Comparison of ENCODE assay signal across 18 mouse cellular contexts in genomic region chr15:78267441-78267840, GRCm38 (mm10). TPM values are rescaled to one million over a fixed set of nuclear protein-coding genes. Genes with fewer than 3 reads are reported as not detected.
DNase-seq lines count a peak whose midpoint lies in the region; ATAC-seq and TF ChIP-seq lines count a peak whose summit lies in the region.
"Had no signal": no experiment of that assay in that cellular context is flagged by ENCODE, and none has a peak within 500 bp of the region (broad histone marks: within the 10 kb centered on the region; RNA-seq: fewer than 3 reads in every experiment).

No protein-coding gene starts in this region.

- ATAC-seq in liver, embryonic 11.5 days (replicated peaks; ENCODE audit: low FRiP score) = no peak; the same call in 1 of the 2 replicates
- ATAC-seq in liver, embryonic 12.5 days = peak; percentile 53
- ATAC-seq: midbrain, embryonic 15.5 days had no signal

- intact Hi-C loops in gastrocnemius, adult 2 months (cut with DNase I) = no loop called here
- intact Hi-C loops in gastrocnemius, postnatal 36 days (cut with DNase I) = no loop called here

- H3K36me3 ChIP-seq in liver, embryonic 11.5 days (ENCODE audit: control insufficient read depth, insufficient read depth, low read length) = no peaks in the 10 kb centered on the region
- no peaks in the 10 kb centered on the region for H3K36me3 ChIP-seq in liver, embryonic 12.5 days
- H3K36me3 ChIP-seq: embryonic facial prominence, embryonic 10.5 days; forebrain, embryonic 12.5 days; G1E; midbrain, embryonic 15.5 days; neural tube, embryonic 15.5 days had no signal

- no peak overlapping the region; the same call in 1 of the 2 replicates for H3K9ac ChIP-seq in liver, embryonic 11.5 days (ENCODE audit: low read depth, low read length)
- H3K9ac ChIP-seq in liver, embryonic 12.5 days = peak overlapping the region; percentile 62
- H3K9ac ChIP-seq: forebrain, embryonic 12.5 days; midbrain, embryonic 15.5 days; neural tube, embryonic 15.5 days had no signal

- H3K4me2 ChIP-seq in liver, embryonic 11.5 days = peak overlapping the region; percentile 46
- peak overlapping the region; percentile 58 for H3K4me2 ChIP-seq in liver, embryonic 12.5 days
- H3K4me2 ChIP-seq: forebrain, embryonic 12.5 days; midbrain, embryonic 15.5 days; neural tube, embryonic 15.5 days had no signal

- H3K4me3 ChIP-seq in gastrocnemius, adult 2 months = no peak overlapping the region
- H3K4me3 ChIP-seq in liver, embryonic 11.5 days (ENCODE audit: low read depth, low read length) = no peak overlapping the region
- 0 out of 2 replicates have a peak overlapping the region, but pooled peaks have one; percentile 4 for H3K4me3 ChIP-seq in liver, embryonic 12.5 days
- H3K4me3 ChIP-seq: embryonic facial prominence, embryonic 10.5 days; forebrain, embryonic 12.5 days; midbrain, embryonic 15.5 days; myocyte; neural tube, embryonic 15.5 days had no signal

- no peak for TF ChIP-seq CTCF in gastrocnemius, adult 2 months (IDR thresholded peaks at IDR 0.05)

- H3K9me3 ChIP-seq in liver, embryonic 11.5 days (ENCODE audit: control insufficient read depth, low read length) = no peaks in the 10 kb centered on the region
- no peaks in the 10 kb centered on the region; the same call in 1 of the 2 replicates for H3K9me3 ChIP-seq in liver, embryonic 12.5 days (replicated peaks)
- H3K9me3 ChIP-seq: embryonic facial prominence, embryonic 10.5 days; forebrain, embryonic 12.5 days; neural tube, embryonic 15.5 days had no signal

- WGBS in liver, embryonic 11.5 days = 50% methylated on average over 10 of the region's 10 CpGs
- 34% methylated on average over 10 of the region's 10 CpGs for WGBS in liver, embryonic 12.5 days (ENCODE audit: insufficient replicate concordance)

- peak overlapping the region; percentile 46 for H3K27ac ChIP-seq in gastrocnemius, adult 2 months
- peak overlapping the region; percentile 71 for H3K27ac ChIP-seq in liver, embryonic 11.5 days (ENCODE audit: low read depth, low read length)
- H3K27ac ChIP-seq in liver, embryonic 12.5 days = peak overlapping the region; percentile 94
- H3K27ac ChIP-seq: embryonic facial prominence, embryonic 10.5 days; forebrain, embryonic 12.5 days; midbrain, embryonic 15.5 days; neural tube, embryonic 15.5 days had no signal

- no peaks in the 10 kb centered on the region for H3K27me3 ChIP-seq in liver, embryonic 11.5 days (replicated peaks; ENCODE audit: control insufficient read depth, insufficient read depth, low read length)
- H3K27me3 ChIP-seq in liver, embryonic 12.5 days (replicated peaks) = peaks cover 20% of the 10 kb centered on the region; the same call in 1 of the 2 replicates
- H3K27me3 ChIP-seq: forebrain, embryonic 12.5 days; midbrain, embryonic 15.5 days; neural tube, embryonic 15.5 days had no signal

- H3K4me1 ChIP-seq in liver, embryonic 11.5 days (replicated peaks; ENCODE audit: control insufficient read depth, insufficient read depth, low read length) = peaks cover 22% of the 10 kb centered on the region
- H3K4me1 ChIP-seq in liver, embryonic 12.5 days = peaks cover 68% of the 10 kb centered on the region
- H3K4me1 ChIP-seq: embryonic facial prominence, embryonic 10.5 days; forebrain, embryonic 12.5 days; neural tube, embryonic 15.5 days had no signal

- no peak for DNase-seq in gastrocnemius, adult 2 months
- no peak for DNase-seq in gastrocnemius, postnatal 36 days
- DNase-seq in liver, embryonic 11.5 days (ENCODE audit: low spot score) = no peak
- DNase-seq in liver = no peak
- DNase-seq in spleen, postnatal 36 days (ENCODE audit: low spot score in 2 of 2) = no peak
- DNase-seq in T-cell, adult 2 months (ENCODE audit: low spot score) = no peak
- DNase-seq: cerebellum, adult 9-10 months; kidney, adult 2 months; kidney, postnatal 25 days; lung, postnatal 10 days; thymus, postnatal 36 days had no signal

RNA-seq across cellular contexts. Expression of gene Ncf4, which starts 22.8 kb away (rescaled TPM):
- total RNA-seq in gastrocnemius, adult 2 months (2021) = 1 to 10 TPM in 1 of 2 experiments, not detected in 1; 1.2 TPM
- total RNA-seq in gastrocnemius, postnatal 36 days (2021) = 1 to 10 TPM in 1 of 2 experiments, under 1 TPM in 1; 0.91 to 1.2 TPM
- 18.8 and 19.8 TPM in 2 replicates for polyA plus RNA-seq in liver, embryonic 11.5 days (2014; fragmentation: Nextera tagmentation; extraction: Ambion mirVana)
- polyA plus RNA-seq in liver, embryonic 12.5 days (2016; fragmentation: Nextera tagmentation; extraction: Ambion mirVana) = 31.4 and 37.5 TPM in 2 replicates

RNA-seq across cellular contexts. Expression of gene Csf2rb2, which starts 38.1 kb away (rescaled TPM):
- under 1 TPM; 0.66 to 0.78 TPM for total RNA-seq in gastrocnemius, adult 2 months (2021)
- total RNA-seq in gastrocnemius, postnatal 36 days (2021) = under 1 TPM; 0.31 to 0.44 TPM
- polyA plus RNA-seq in liver, embryonic 11.5 days (2014; fragmentation: Nextera tagmentation; extraction: Ambion mirVana) = 1.5 and 1.8 TPM in 2 replicates
- polyA plus RNA-seq in liver, embryonic 12.5 days (2016; fragmentation: Nextera tagmentation; extraction: Ambion mirVana) = 0.79 and 1.0 TPM in 2 replicates

RNA-seq across cellular contexts. Expression of gene Csf2rb, which starts 58.1 kb away (rescaled TPM):
- 1 to 10 TPM in 1 of 2 experiments, under 1 TPM in 1; 0.86 to 1.0 TPM for total RNA-seq in gastrocnemius, adult 2 months (2021)
- total RNA-seq in gastrocnemius, postnatal 36 days (2021) = 1 to 10 TPM in 1 of 2 experiments, under 1 TPM in 1; 0.69 to 1.2 TPM
- polyA plus RNA-seq in liver, embryonic 11.5 days (2014; fragmentation: Nextera tagmentation; extraction: Ambion mirVana) = 7.7 and 9.5 TPM in 2 replicates
- polyA plus RNA-seq in liver, embryonic 12.5 days (2016; fragmentation: Nextera tagmentation; extraction: Ambion mirVana) = 3.6 and 3.9 TPM in 2 replicates
